Mouse (Mus musculus) cortical plate, adult 2 months (tissue): ENCODE results near the gene Prr36.

Experiments
- CTCF ChIP-seq: fragments of 200-500 bp; IDR thresholded peaks from 2 replicates; pipeline ENCODE4 v1.5.1; 2011; ENCODE audit warnings: mild to moderate bottlenecking, control low read depth, low read length; ENCODE audit not compliant: insufficient read depth; ENCODE audit errors: extremely low read depth
- POLR2A ChIP-seq: fragments of 200-500 bp; IDR thresholded peaks from 2 replicates; pipeline ENCODE4 v1.6.1; 2011; ENCODE audit warnings: mild to moderate bottlenecking, low read length, control low read depth; ENCODE audit not compliant: insufficient read depth; ENCODE audit errors: extremely low read depth

DNA sequence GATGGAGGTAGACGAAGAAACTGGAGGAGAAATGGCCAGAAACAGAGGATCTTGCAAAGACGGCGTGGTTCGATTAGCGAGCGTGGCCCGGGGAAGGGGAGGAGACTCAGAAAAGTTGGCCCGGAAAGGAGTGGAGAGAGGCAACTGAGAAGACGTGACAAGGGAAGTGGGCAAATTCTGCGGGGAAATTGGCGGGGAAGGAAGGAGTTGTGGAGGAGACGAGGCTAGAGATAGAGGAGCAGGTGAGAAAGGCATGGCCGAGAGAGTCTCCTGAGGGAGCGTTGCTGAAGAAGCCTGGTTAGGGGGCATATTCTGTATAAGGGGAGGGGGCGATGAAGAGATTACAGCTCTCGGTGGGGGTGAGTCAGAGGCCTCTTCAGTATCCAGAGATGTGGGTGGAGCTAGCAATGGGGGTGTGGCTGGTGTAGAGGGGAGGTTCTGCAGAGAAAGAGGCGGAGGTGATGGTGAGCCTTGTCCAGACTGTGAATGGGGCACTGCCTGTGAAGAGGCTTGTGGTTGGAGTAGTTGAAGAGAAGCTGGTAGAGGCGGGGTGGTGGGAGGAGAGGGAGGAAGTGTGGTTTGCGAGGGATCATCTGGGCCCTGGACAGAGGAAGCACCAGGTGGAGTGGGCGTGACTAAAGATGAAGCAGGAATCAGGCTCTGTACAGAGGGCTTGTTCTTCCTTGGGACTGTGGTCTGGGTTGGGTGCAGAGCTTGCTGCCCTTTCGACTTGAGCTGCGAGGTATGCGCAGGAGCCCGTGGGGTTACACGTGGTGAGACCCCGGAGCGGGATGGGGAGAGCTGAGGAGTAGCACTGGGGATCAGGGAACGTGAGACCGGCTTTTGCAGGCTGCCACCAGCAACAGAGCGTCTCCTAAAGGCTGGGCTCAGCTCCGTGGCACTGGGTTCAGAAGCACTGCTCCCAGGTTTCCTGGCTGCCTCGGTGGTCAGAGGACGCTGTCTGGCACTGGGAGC, 3.0 kb downstream of the Prr36 start:
- TF ChIP-seq CTCF: no peak
- no peak for TF ChIP-seq POLR2A
